Mouse (Mus musculus): ENCODE measurements at regions not wholly inside any gene's neighbourhood (a gene's known extent, or its start where the extent isn't known, plus 50 kb on each side); places are given as distances from the start of the nearest gene placed in this dataset.

DNA sequence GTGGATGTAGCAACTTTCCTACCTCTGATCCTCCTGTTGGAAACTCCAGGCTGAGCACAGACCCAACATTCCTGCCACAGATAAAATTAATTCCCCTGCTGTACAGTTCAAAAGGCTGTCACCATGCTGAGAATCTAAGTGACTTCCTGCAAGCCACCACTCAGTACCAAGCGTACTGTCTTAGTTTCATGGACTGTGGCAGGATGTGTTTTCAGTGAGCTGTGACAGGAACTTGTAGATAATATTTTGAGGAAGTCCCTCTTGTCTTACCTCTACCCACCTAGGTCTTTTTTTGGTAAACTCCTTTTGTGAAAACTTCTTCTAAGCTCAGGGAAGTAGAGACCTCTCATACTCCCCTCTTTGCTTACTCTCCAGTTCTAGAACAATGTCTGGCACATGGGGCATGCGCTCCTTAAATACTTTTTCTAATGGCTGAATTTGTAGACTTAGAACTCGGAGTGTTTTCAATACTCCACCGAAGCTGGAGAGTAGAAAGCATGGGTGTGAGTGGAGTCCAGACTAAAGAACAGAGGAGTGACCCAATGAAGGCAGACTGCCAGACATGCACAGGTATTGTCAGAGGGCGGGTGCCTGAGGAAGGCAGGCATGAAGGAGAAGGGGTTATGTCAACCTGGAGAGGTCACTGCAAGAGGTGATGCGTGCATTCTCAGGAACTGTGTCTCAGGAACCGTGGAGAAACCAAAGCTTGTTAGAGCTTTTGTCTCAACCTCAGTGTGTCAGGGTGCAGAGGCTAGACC, 53.7 kb upstream of the Atp1b1 start:
- intact Hi-C loops (cut with DNase I) = no loop called here
- no peak for DNase-seq (ENCODE audit: low spot score in 2 of 2)

DNA sequence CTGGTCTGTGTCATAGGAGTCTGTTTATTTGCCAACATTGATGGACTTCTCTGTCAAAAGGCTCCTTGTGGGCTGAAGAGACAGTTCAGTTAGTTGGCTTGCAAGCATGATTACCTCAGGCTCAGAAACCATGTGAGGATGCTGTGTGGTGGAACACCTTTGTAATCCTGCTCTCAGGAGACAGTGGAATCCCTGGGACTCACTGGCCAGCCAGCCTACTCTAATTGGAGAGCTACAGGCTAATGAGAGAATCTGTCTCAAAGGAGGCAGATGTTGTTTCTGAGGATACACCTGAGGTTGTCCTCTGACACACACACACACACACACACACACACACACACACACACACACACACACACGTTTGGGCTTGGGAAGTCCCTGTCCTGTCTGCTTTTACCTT, 51.1 kb upstream of the Atp1b1 start:
- no peak for DNase-seq (ENCODE audit: low spot score in 2 of 2)
- intact Hi-C loops (cut with DNase I) = no loop called here

- DNase-seq (ENCODE audit: low spot score in 2 of 2) = no peak
Observed at GRCm38 (mm10) chr1:164508556-164508955, 50.4 kb upstream of the Atp1b1 start.

DNA sequence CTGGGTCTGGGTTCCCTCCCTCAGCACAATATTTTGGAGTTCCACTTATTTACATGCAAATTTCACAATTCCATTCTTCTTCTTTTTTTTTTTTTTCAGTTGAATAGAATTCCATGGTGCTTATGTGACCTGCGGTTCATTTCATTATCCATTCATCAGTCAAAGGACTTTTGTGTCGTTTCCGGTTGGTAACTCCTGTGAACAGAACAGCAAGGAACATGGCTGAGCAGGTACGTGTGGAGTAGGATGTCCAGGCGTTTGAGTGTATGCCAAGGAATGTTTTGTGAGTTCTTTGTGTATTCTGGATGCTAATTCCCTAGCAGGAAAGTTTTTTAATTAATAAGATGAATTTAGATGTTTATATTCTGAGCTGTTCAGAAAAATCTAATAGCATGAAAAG, 50.0 kb upstream of the Atp1b1 start:
- DNase-seq (ENCODE audit: low spot score in 2 of 2) = no peak
- intact Hi-C loops (cut with DNase I) = no loop called here

More at GRCm38 (mm10) chr1:164508556-164508955, 50.4 kb upstream of the Atp1b1 start:
- intact Hi-C loops (cut with DNase I) = no loop called here
